Mouse (Mus musculus) CH12.LX (cell line): ENCODE results near the gene H3f3b.

Source experiments
- CTCF ChIP-seq, 2 experiments: IDR thresholded peaks in 1 of 2; conservative IDR thresholded peaks in 1 of 2; 2 replicates each; pipeline ENCODE4 v1.5.1; 2011 to 2012; ENCODE audit warnings: low read depth in 2 of 2, low read length in 2 of 2, improper control_type of control experiment in 1 of 2, inconsistent platforms in 1 of 2, mild to moderate bottlenecking in 1 of 2, moderate library complexity in 1 of 2
- ELF1 ChIP-seq: IDR thresholded peaks from 2 replicates; pipeline ENCODE4 v1.6.1; 2014; ENCODE audit warnings: low read depth, mild to moderate bottlenecking, inconsistent platforms, low read length, improper control_type of control experiment
- EP300 ChIP-seq: IDR thresholded peaks from 2 replicates; pipeline ENCODE4 v1.6.1; 2011; ENCODE audit warnings: low read length, improper control_type of control experiment
- HCFC1 ChIP-seq: IDR thresholded peaks from 2 replicates; pipeline ENCODE4 v1.6.1; 2012; ENCODE audit warnings: low read depth, mild to moderate bottlenecking, inconsistent platforms, low read length, improper control_type of control experiment
- JUND ChIP-seq: conservative IDR thresholded peaks from 2 replicates; pipeline ENCODE4 v1.6.1; 2011; ENCODE audit warnings: low read depth, low read length, improper control_type of control experiment
- POLR2A ChIP-seq: IDR thresholded peaks from 2 replicates; pipeline ENCODE4 v1.6.1; 2011; ENCODE audit warnings: low read depth, mild to moderate bottlenecking, improper control_type of control experiment, low read length
- RAD21 ChIP-seq: IDR thresholded peaks from 2 replicates; pipeline ENCODE4 v1.6.1; 2011; ENCODE audit warnings: low read depth, mild to moderate bottlenecking, low read length, improper control_type of control experiment, moderate library complexity
- SIN3A ChIP-seq: IDR thresholded peaks from 2 replicates; pipeline ENCODE4 v1.6.1; 2012; ENCODE audit warnings: low read length, improper control_type of control experiment, inconsistent platforms
- ZMIZ1 ChIP-seq: IDR thresholded peaks from 2 replicates; pipeline ENCODE4 v1.6.1; 2012; ENCODE audit warnings: low read depth, mild to moderate bottlenecking, inconsistent platforms, low read length, improper control_type of control experiment
- ZNF384 ChIP-seq: IDR thresholded peaks from 2 replicates; pipeline ENCODE4 v1.6.1; 2012; ENCODE audit warnings: low read depth, low read length, improper control_type of control experiment, inconsistent platforms

- TF ChIP-seq CTCF (conservative IDR thresholded peaks at IDR 0.05 in 1 of 2, IDR thresholded peaks at IDR 0.05 in 1 of 2; ENCODE audit: low read depth in 2 of 2, low read length in 2 of 2) (no peak), EP300 (no peak), ELF1 (no peak), ZMIZ1 (no peak), POLR2A (no peak), RAD21 (no peak), SIN3A (no peak), JUND (no peak), ZNF384 (no peak), HCFC1 (no peak)
Measured at GRCm38 (mm10) chr11:116034584-116034983, 6.8 kb upstream of the H3f3b start.
